Mouse (Mus musculus) inflammation-experienced regulatory T-cells, adult 6 months (primary cell): ENCODE data around the gene Wdr20rt. TPM values are rescaled to one million over a fixed set of nuclear protein-coding genes. Genes with fewer than 3 reads are reported as not detected.
"Not testable (repeated sequence)": the region's sequence is repeated elsewhere in the genome, so short reads cannot be mapped to it uniquely, and the experiment has no call there.

ENCODE experiments used
- ATAC-seq: one replicate; pipeline ENCODE4 v1.8.0; 2017
- polyA plus RNA-seq, 3 experiments: library from polyadenylated mRNA; unstranded; fragments of 100-300 nt; shearing (Covaris generic); gene quantifications; one replicate each; pipeline ENCODE4 v1.2.1; 2017

Gene Wdr20rt
- not detected for polyA plus RNA-seq

GRCm38 (mm10) chr12:65225467-65225945 is at the start of gene Wdr20rt:
Gene Wdr20rt, plus strand, starts transcription at chr12:65225517.
- ATAC-seq: no peak

GRCm38 (mm10) chr12:65187365-65187764 is 38.0 kb upstream of the Wdr20rt start:
- no peak for ATAC-seq

- ATAC-seq: no peak
These were observed 36.1 kb upstream of the Wdr20rt start for GRCm38 (mm10) chr12:65189213-65189612.

- no peak for ATAC-seq
These were observed 31.2 kb upstream of the Wdr20rt start for GRCm38 (mm10) chr12:65194003-65194530.

- ATAC-seq: no peak
These were observed 23.5 kb upstream of the Wdr20rt start for GRCm38 (mm10) chr12:65201812-65202211.

- ATAC-seq: no peak
These were observed 18.9 kb upstream of the Wdr20rt start for GRCm38 (mm10) chr12:65206431-65206830.

GRCm38 (mm10) chr12:65216404-65216840 is 8.9 kb upstream of the Wdr20rt start:
- ATAC-seq: no peak

- ATAC-seq: no peak
These were observed 3.3 kb downstream of the Wdr20rt start for GRCm38 (mm10) chr12:65228628-65229027.

- ATAC-seq: no peak
These were observed 3.7 kb downstream of the Wdr20rt start for GRCm38 (mm10) chr12:65229041-65229440.

GRCm38 (mm10) chr12:65232801-65233200 is 7.5 kb downstream of the Wdr20rt start:
- ATAC-seq: not testable (repeated sequence)

GRCm38 (mm10) chr12:65250116-65250738 is 24.9 kb downstream of the Wdr20rt start:
- ATAC-seq: no peak

- no peak for ATAC-seq
These were observed 31.6 kb downstream of the Wdr20rt start for GRCm38 (mm10) chr12:65256887-65257286.

GRCm38 (mm10) chr12:65258212-65259138 is 33.2 kb downstream of the Wdr20rt start:
- peak; percentile 83 for ATAC-seq

- ATAC-seq: peak; percentile 73
These were observed 34.1 kb downstream of the Wdr20rt start for GRCm38 (mm10) chr12:65259139-65260111.

GRCm38 (mm10) chr12:65268311-65268984 is 43.1 kb downstream of the Wdr20rt start:
- ATAC-seq: no peak

- no peak for ATAC-seq
These were observed 44.1 kb downstream of the Wdr20rt start for GRCm38 (mm10) chr12:65269406-65269805.

- ATAC-seq: no peak
These were observed 48.5 kb downstream of the Wdr20rt start for GRCm38 (mm10) chr12:65273807-65274206.
